Mouse (Mus musculus): ENCODE data around the gene Neu2. TPM values are rescaled to one million over a fixed set of nuclear protein-coding genes. Genes with fewer than 3 reads are reported as not detected.

The Neu2 gene
- total and polyA plus RNA-seq, 3 experiments: 0.27 TPM; not detected in 2

- DNase-seq: no peak
- intact Hi-C loops (cut with DNase I): no loop called here
- Histone ChIP-seq H3K4me3 (no peak overlapping the region), H3K79me2 (replicated peaks; ENCODE audit: control insufficient read depth, insufficient read depth, low read length) (no peaks in the 10 kb centered on the region), H3K36me3 (ENCODE audit: control insufficient read depth, insufficient read depth, low read length) (no peaks in the 10 kb centered on the region), H3K27me3 (ENCODE audit: control insufficient read depth, insufficient read depth, low read length) (peaks cover 11% of the 10 kb centered on the region), H3K4me1 (ENCODE audit: control insufficient read depth, insufficient read depth, low read length) (no peaks in the 10 kb centered on the region), H3K9ac (ENCODE audit: low read depth, low read length) (no peak overlapping the region), H3K27ac (no peak overlapping the region)
- TF ChIP-seq CTCF (IDR thresholded peaks at IDR 0.05): no peak
- TF ChIP-seq POLR2A (IDR thresholded peaks at IDR 0.05; ENCODE audit: insufficient read depth, low read depth, low read length): no peak
- no peak for TF ChIP-seq EP300 (IDR thresholded peaks at IDR 0.05; ENCODE audit: insufficient read depth, low read depth, low read length)
- WGBS: 64% methylated on average over 6 of the region's 6 CpGs
These were observed 1.8 kb upstream of the Neu2 start for GRCm38 (mm10) chr1:87507857-87508256.

- Histone ChIP-seq H3K9ac (ENCODE audit: low read depth, low read length) (no peak overlapping the region), H3K79me2 (replicated peaks; ENCODE audit: control insufficient read depth, insufficient read depth, low read length) (no peaks in the 10 kb centered on the region), H3K4me3 (peak overlapping the region; percentile 37; the same call in 1 of the 2 replicates), H3K36me3 (ENCODE audit: control insufficient read depth, insufficient read depth, low read length) (no peaks in the 10 kb centered on the region), H3K4me1 (ENCODE audit: control insufficient read depth, insufficient read depth, low read length) (no peaks in the 10 kb centered on the region), H3K27ac (no peak overlapping the region), H3K27me3 (ENCODE audit: control insufficient read depth, insufficient read depth, low read length) (peaks cover 13% of the 10 kb centered on the region)
- intact Hi-C loops (cut with DNase I): no loop called here
- peak in 1 of 2 experiments; percentile 6 for DNase-seq
- TF ChIP-seq POLR2A (IDR thresholded peaks at IDR 0.05; ENCODE audit: insufficient read depth, low read depth, low read length): no peak
- no peak for TF ChIP-seq CTCF (IDR thresholded peaks at IDR 0.05)
- no peak for TF ChIP-seq EP300 (IDR thresholded peaks at IDR 0.05; ENCODE audit: insufficient read depth, low read depth, low read length)
- WGBS: 24% methylated on average over 26 of the region's 26 CpGs
These were observed 813 bp upstream of the Neu2 start for GRCm38 (mm10) chr1:87508591-87509560.

- intact Hi-C loops (cut with DNase I): no loop called here
- WGBS: 2% methylated on average over 38 of the region's 61 CpGs
- Histone ChIP-seq H3K36me3 (ENCODE audit: control insufficient read depth, insufficient read depth, low read length) (no peaks in the 10 kb centered on the region), H3K4me3 (peak overlapping the region; percentile 37), H3K27ac (no peak overlapping the region), H3K4me1 (ENCODE audit: control insufficient read depth, insufficient read depth, low read length) (no peaks in the 10 kb centered on the region), H3K9ac (ENCODE audit: low read depth, low read length) (0 out of 2 replicates have a peak overlapping the region, but pooled peaks have one; percentile 16), H3K27me3 (ENCODE audit: control insufficient read depth, insufficient read depth, low read length) (peaks cover 13% of the 10 kb centered on the region), H3K79me2 (replicated peaks; ENCODE audit: control insufficient read depth, insufficient read depth, low read length) (no peaks in the 10 kb centered on the region)
- peak; percentile 31 to 32 for DNase-seq
- TF ChIP-seq POLR2A (IDR thresholded peaks at IDR 0.05; ENCODE audit: insufficient read depth, low read depth, low read length): no peak
- TF ChIP-seq CTCF (IDR thresholded peaks at IDR 0.05): no peak
- no peak for TF ChIP-seq EP300 (IDR thresholded peaks at IDR 0.05; ENCODE audit: insufficient read depth, low read depth, low read length)
These were observed 540 bp downstream of the Neu2 start for GRCm38 (mm10) chr1:87510166-87510691.

- intact Hi-C loops (cut with DNase I): no loop called here
- Histone ChIP-seq H3K27ac (no peak overlapping the region), H3K36me3 (ENCODE audit: control insufficient read depth, insufficient read depth, low read length) (no peaks in the 10 kb centered on the region), H3K4me1 (ENCODE audit: control insufficient read depth, insufficient read depth, low read length) (no peaks in the 10 kb centered on the region), H3K4me3 (no peak overlapping the region), H3K79me2 (replicated peaks; ENCODE audit: control insufficient read depth, insufficient read depth, low read length) (no peaks in the 10 kb centered on the region), H3K27me3 (ENCODE audit: control insufficient read depth, insufficient read depth, low read length) (peaks cover 13% of the 10 kb centered on the region), H3K9ac (ENCODE audit: low read depth, low read length) (no peak overlapping the region)
- 17% methylated on average over 5 of the region's 5 CpGs for WGBS
- no peak for TF ChIP-seq EP300 (IDR thresholded peaks at IDR 0.05; ENCODE audit: insufficient read depth, low read depth, low read length)
- no peak for TF ChIP-seq POLR2A (IDR thresholded peaks at IDR 0.05; ENCODE audit: insufficient read depth, low read depth, low read length)
- no peak for TF ChIP-seq CTCF (IDR thresholded peaks at IDR 0.05)
- DNase-seq: no peak
These were observed 1.2 kb downstream of the Neu2 start for GRCm38 (mm10) chr1:87510845-87511244.

GRCm38 (mm10) chr1:87520467-87520866 lies 10.8 kb downstream of the Neu2 start:
- Histone ChIP-seq H3K4me3 (no peak overlapping the region), H3K27me3 (ENCODE audit: control insufficient read depth, insufficient read depth, low read length) (no peaks in the 10 kb centered on the region), H3K79me2 (replicated peaks; ENCODE audit: control insufficient read depth, insufficient read depth, low read length) (no peaks in the 10 kb centered on the region), H3K27ac (no peak overlapping the region), H3K9ac (ENCODE audit: low read depth, low read length) (no peak overlapping the region), H3K4me1 (ENCODE audit: control insufficient read depth, insufficient read depth, low read length) (no peaks in the 10 kb centered on the region), H3K36me3 (ENCODE audit: control insufficient read depth, insufficient read depth, low read length) (no peaks in the 10 kb centered on the region)
- DNase-seq: no peak
- no peak for TF ChIP-seq POLR2A (IDR thresholded peaks at IDR 0.05; ENCODE audit: insufficient read depth, low read depth, low read length)
- no peak for TF ChIP-seq EP300 (IDR thresholded peaks at IDR 0.05; ENCODE audit: insufficient read depth, low read depth, low read length)
- no peak for TF ChIP-seq CTCF (IDR thresholded peaks at IDR 0.05)
- intact Hi-C loops (cut with DNase I): no loop called here

GRCm38 (mm10) chr1:87521523-87521922 lies 11.8 kb downstream of the Neu2 start:
- WGBS: 60% methylated on average over 1 of the region's 1 CpGs
- DNase-seq: no peak
- intact Hi-C loops (cut with DNase I): no loop called here
- Histone ChIP-seq H3K4me3 (no peak overlapping the region), H3K27ac (no peak overlapping the region), H3K36me3 (ENCODE audit: control insufficient read depth, insufficient read depth, low read length) (no peaks in the 10 kb centered on the region), H3K27me3 (ENCODE audit: control insufficient read depth, insufficient read depth, low read length) (no peaks in the 10 kb centered on the region), H3K79me2 (replicated peaks; ENCODE audit: control insufficient read depth, insufficient read depth, low read length) (no peaks in the 10 kb centered on the region), H3K4me1 (ENCODE audit: control insufficient read depth, insufficient read depth, low read length) (no peaks in the 10 kb centered on the region), H3K9ac (ENCODE audit: low read depth, low read length) (no peak overlapping the region)
- TF ChIP-seq CTCF (IDR thresholded peaks at IDR 0.05): no peak
- no peak for TF ChIP-seq POLR2A (IDR thresholded peaks at IDR 0.05; ENCODE audit: insufficient read depth, low read depth, low read length)
- no peak for TF ChIP-seq EP300 (IDR thresholded peaks at IDR 0.05; ENCODE audit: insufficient read depth, low read depth, low read length)
